Mouse (Mus musculus): ENCODE data around the gene Gm20708.

GRCm38 (mm10) chr11:117778851-117779433 lies 30.5 kb upstream of the Gm20708 start:
- no peak for TF ChIP-seq POLR2A (IDR thresholded peaks at IDR 0.05; ENCODE audit: borderline replicate concordance, control insufficient read depth, low read depth, low read length)
- no peak for TF ChIP-seq CTCF (IDR thresholded peaks at IDR 0.05; ENCODE audit: control insufficient read depth, insufficient read depth, low read length)

Data from bone marrow, adult 2 months (tissue).